8 mouse cellular contexts compared by ENCODE assay signal in the genomic region with DNA sequence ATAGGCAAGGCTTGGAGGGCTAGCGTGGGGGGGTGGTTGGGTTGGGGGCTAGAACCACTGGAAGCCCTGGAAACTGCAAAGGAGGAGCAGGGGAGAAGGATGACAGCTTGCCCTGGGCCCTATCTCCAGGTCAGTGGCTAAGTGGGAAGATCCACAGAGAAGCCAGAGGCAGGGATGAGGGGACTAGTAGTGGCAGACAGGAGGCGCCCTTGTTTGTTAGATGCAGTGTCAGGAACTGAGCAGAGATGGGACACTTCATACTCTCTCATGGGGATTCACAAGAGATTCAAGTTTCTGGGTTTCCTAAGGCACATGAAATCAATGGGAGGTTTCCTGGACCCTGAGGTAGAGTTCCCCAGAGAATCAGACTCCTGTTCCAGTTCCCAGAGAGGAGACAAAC. TPM values are rescaled to one million over a fixed set of nuclear protein-coding genes. Genes with fewer than 3 reads are reported as not detected.
DNase-seq lines count a peak whose midpoint lies in the region; ATAC-seq lines count a peak whose summit lies in the region.

No protein-coding gene starts in this region.

- 48% methylated on average over 2 of the region's 2 CpGs for WGBS in kidney, embryonic 16.5 days
- WGBS in hindbrain, embryonic 16.5 days: 30% methylated on average over 2 of the region's 2 CpGs

- no peaks in the 10 kb centered on the region for H3K36me3 ChIP-seq in kidney, embryonic 16.5 days (ENCODE audit: insufficient read depth, low read length)
- no peaks in the 10 kb centered on the region for H3K36me3 ChIP-seq in hindbrain, embryonic 16.5 days (ENCODE audit: control insufficient read depth, insufficient read depth, low read length)

- H3K9ac ChIP-seq in kidney, embryonic 16.5 days (replicated peaks; ENCODE audit: low read length): no peak overlapping the region
- H3K9ac ChIP-seq in hindbrain, embryonic 16.5 days (ENCODE audit: low read depth, low read length): no peak overlapping the region

- DNase-seq in kidney, adult 18-20 months: peak; percentile 68
- peak; percentile 45 for DNase-seq in NIH3T3 (ENCODE audit: low read depth)
- DNase-seq in heart, adult 9 months (ENCODE audit: low spot score in 2 of 2): peak; percentile 32 to 49
- DNase-seq in lung, postnatal 25 days (ENCODE audit: low spot score): peak; percentile 70
- DNase-seq in urinary bladder, adult 2 months (ENCODE audit: low spot score): no peak
- DNase-seq in right cerebral cortex, postnatal 4 days: no peak

- H3K4me2 ChIP-seq in kidney, embryonic 16.5 days (replicated peaks; ENCODE audit: low read depth, low read length): no peak overlapping the region
- H3K4me2 ChIP-seq in hindbrain, embryonic 16.5 days (ENCODE audit: low read length): no peak overlapping the region

- ATAC-seq in kidney, embryonic 16.5 days (ENCODE audit: low FRiP score, low TSS enrichment): no peak
- ATAC-seq in hindbrain, embryonic 16.5 days: no peak

- peaks cover 4% of the 10 kb centered on the region; the same call in 1 of the 2 replicates for H3K4me1 ChIP-seq in kidney, embryonic 16.5 days (ENCODE audit: insufficient read depth, low read length)
- peaks cover 12% of the 10 kb centered on the region for H3K4me1 ChIP-seq in hindbrain, embryonic 16.5 days (ENCODE audit: control insufficient read depth, insufficient read depth, low read depth, low read length)

- no peak overlapping the region for H3K4me3 ChIP-seq in kidney, embryonic 16.5 days (ENCODE audit: low read length)
- H3K4me3 ChIP-seq in hindbrain, embryonic 16.5 days (ENCODE audit: low read length): no peak overlapping the region

- no peaks in the 10 kb centered on the region for H3K9me3 ChIP-seq in kidney, embryonic 16.5 days (ENCODE audit: low read length)
- no peaks in the 10 kb centered on the region for H3K9me3 ChIP-seq in hindbrain, embryonic 16.5 days (ENCODE audit: control insufficient read depth, low read length)

- no peaks in the 10 kb centered on the region; the same call in 1 of the 2 replicates for H3K27me3 ChIP-seq in kidney, embryonic 16.5 days (ENCODE audit: insufficient read depth, low read length)
- no peaks in the 10 kb centered on the region for H3K27me3 ChIP-seq in hindbrain, embryonic 16.5 days (replicated peaks; ENCODE audit: control insufficient read depth, insufficient read depth, low read length)

- no peak overlapping the region for H3K27ac ChIP-seq in kidney, embryonic 16.5 days (ENCODE audit: low read length)
- H3K27ac ChIP-seq in hindbrain, embryonic 16.5 days (ENCODE audit: low read depth, low read length): no peak overlapping the region

RNA-seq across cellular contexts. Expression of gene Angpt4, which starts 30.3 kb away (rescaled TPM):
- 2.8 and 3.0 TPM in 2 replicates for polyA plus RNA-seq in kidney, embryonic 16.5 days (2015; fragmentation: Nextera tagmentation; extraction: Ambion mirVana)
- polyA plus RNA-seq in urinary bladder, adult 2 months (2012; rRNA removed): 2.6 and 2.8 TPM in 2 replicates
- 0.36 and 0.46 TPM in 2 replicates for polyA plus RNA-seq in hindbrain, embryonic 16.5 days (2015; fragmentation: Nextera tagmentation; extraction: Ambion mirVana)

RNA-seq across cellular contexts. Expression of gene Fam110a, which starts 38.8 kb away (rescaled TPM):
- polyA plus RNA-seq in kidney, embryonic 16.5 days (2015; fragmentation: Nextera tagmentation; extraction: Ambion mirVana): 32.1 and 34.9 TPM in 2 replicates
- 20.0 and 20.2 TPM in 2 replicates for polyA plus RNA-seq in urinary bladder, adult 2 months (2012; rRNA removed)
- polyA plus RNA-seq in hindbrain, embryonic 16.5 days (2015; fragmentation: Nextera tagmentation; extraction: Ambion mirVana): 43.4 and 45.9 TPM in 2 replicates

RNA-seq across cellular contexts. Expression of gene Slc52a3, which starts 55.0 kb away (rescaled TPM):
- 25.2 and 28.2 TPM in 2 replicates for polyA plus RNA-seq in kidney, embryonic 16.5 days (2015; fragmentation: Nextera tagmentation; extraction: Ambion mirVana)
- polyA plus RNA-seq in urinary bladder, adult 2 months (2012; rRNA removed): 34.0 and 37.1 TPM in 2 replicates
- polyA plus RNA-seq in hindbrain, embryonic 16.5 days (2015; fragmentation: Nextera tagmentation; extraction: Ambion mirVana): 1.8 and 2.3 TPM in 2 replicates

Comparison
In these comparisons a context has a peak if more than half of its experiments do, and no peak if none do; other contexts are left out.
1. DNase-seq: peak in kidney, adult 18-20 months (single experiment), NIH3T3 (single experiment), heart, adult 9 months (2 of 2) and lung, postnatal 25 days (single experiment); none in urinary bladder, adult 2 months (single experiment) and right cerebral cortex, postnatal 4 days (single experiment).